ENCODE assay signal across 13 mouse cellular contexts in the genomic region with DNA sequence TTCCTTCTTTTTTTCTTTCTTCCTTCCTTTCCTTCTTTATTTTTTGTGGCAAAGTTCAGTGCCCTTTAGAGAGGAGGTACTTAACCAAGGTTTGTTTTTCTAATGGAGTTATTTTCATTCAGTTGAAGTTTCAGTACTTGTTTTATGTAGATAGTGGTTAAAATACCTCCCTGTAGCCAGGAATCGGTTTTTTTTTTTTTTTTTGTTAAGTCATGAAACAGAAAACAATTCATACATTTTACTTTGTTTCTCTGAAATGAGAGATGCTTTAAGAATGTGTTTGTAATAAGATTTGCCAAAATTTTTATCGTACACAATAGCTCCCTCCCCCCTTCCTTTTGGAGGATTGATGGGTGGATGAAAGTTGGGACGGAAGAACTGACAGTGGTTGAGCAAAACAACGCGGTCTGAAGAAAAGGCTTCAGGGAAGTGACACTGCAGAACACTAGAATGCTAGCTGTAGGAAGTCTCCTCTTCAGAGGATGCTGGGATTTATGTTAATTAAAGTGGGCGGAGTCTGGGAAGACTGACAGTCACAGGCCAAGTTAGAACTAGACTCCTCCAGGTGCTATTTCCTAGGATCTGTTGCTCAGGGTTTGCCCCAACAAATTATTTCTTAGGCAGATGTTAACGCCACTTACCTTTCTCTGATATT. TPM values are rescaled to one million over a fixed set of nuclear protein-coding genes. Genes with fewer than 3 reads are reported as not detected.
DNase-seq lines count a peak whose midpoint lies in the region; ATAC-seq lines count a peak whose summit lies in the region.
"Had no signal": no experiment of that assay in that cellular context is flagged by ENCODE, and none has a peak within 500 bp of the region (broad histone marks: within the 10 kb centered on the region; RNA-seq: fewer than 3 reads in every experiment).

No protein-coding gene starts in this region.

- DNase-seq in embryo, embryonic 11 days = peak; percentile 22
- no peak for DNase-seq in embryo, embryonic 9.5 days (ENCODE audit: extremely low spot score)
- peak; percentile 42 for DNase-seq in testis, postnatal 14 days (ENCODE audit: low spot score)
- no peak for DNase-seq in testis, postnatal 10 days (ENCODE audit: low spot score)
- DNase-seq in left cerebral cortex, adult 11 months (ENCODE audit: low spot score) = no peak
- no peak for DNase-seq in cerebellum, adult 8-10 months
- DNase-seq in frontal cortex, adult 2 months (ENCODE audit: extremely low spot score in 1 of 2, low spot score in 1 of 2) = no peak
- DNase-seq: adrenal gland, postnatal 25 days; cerebellum, adult 9-11 months; gastrocnemius, postnatal 25 days had no signal

- ATAC-seq in hematopoietic stem cell, adult 5-6 weeks (replicated peaks in 1 of 2; ENCODE audit: insufficient read depth in 1 of 2, low FRiP score in 2 of 2, low TSS enrichment in 1 of 2, low read depth in 1 of 2, poor library complexity in 2 of 2, severe bottlenecking in 2 of 2) = peak; percentile 46 to 70; a peak in 3 of 4 replicates
- ATAC-seq: activated CD4-positive, CD25-positive, alpha-beta regulatory T cell, adult 4 months; inflammation-experienced regulatory T-cells, adult 6 months had no signal

RNA-seq across cellular contexts. Expression of gene Hhex, which starts 54.1 kb away (rescaled TPM):
- 61.1 and 65.7 TPM in 2 replicates for total RNA-seq in hematopoietic stem cell, adult 5-6 weeks (2017)
- polyA plus RNA-seq in frontal cortex, adult 2 months (2012; rRNA removed) = 2.4 and 3.1 TPM in 2 replicates

Comparison
In these comparisons a context has a peak if more than half of its experiments do, and no peak if none do; other contexts are left out.
1. DNase-seq: peak in embryo, embryonic 11 days (single experiment) and testis, postnatal 14 days (single experiment); none in embryo, embryonic 9.5 days (single experiment), testis, postnatal 10 days (single experiment), left cerebral cortex, adult 11 months (single experiment), cerebellum, adult 8-10 months (single experiment) and frontal cortex, adult 2 months (0 of 2).